Mouse (Mus musculus): ENCODE measurements at regions not wholly inside any gene's neighbourhood (a gene's known extent, or its start where the extent isn't known, plus 50 kb on each side); places are given as distances from the start of the nearest gene placed in this dataset.

DNA sequence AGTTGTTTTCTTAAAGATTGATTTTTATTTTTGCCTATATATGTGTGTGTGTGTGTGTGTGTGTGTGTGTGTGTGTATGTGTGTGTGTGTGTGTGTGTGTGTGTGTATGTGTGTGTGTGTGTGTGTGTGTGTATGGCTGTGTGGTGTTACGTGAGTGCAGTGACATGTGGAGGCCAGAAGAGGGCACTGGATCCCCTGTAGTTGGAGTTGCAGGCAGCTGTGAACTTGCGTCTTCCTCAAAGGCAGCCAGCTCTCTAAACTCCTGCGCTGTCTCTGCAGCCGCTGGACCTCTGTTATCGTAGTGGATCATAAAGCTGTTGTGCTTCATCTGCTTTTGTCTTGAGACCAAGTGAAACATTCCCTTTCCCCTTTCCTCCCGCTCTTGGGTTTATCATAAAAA, 109.9 kb upstream of the Egr2 start:
- Histone ChIP-seq H3K27ac (ENCODE audit: insufficient read depth, low read depth) (no peak overlapping the region), H3K4me3 (replicated peaks in 1 of 3; ENCODE audit: low read depth in 2 of 3, low read length in 2 of 3, poor library complexity in 1 of 3) (no peak overlapping the region), H3K4me1 (ENCODE audit: control insufficient read depth in 1 of 2, insufficient read depth in 2 of 2) (no peaks in the 10 kb centered on the region), H3K36me3 (replicated peaks in 1 of 2; ENCODE audit: control insufficient read depth in 1 of 2, insufficient read depth in 1 of 2, low read length in 1 of 2) (no peaks in the 10 kb centered on the region), H3K4me2 (ENCODE audit: insufficient read depth, low read depth, poor library complexity, severe bottlenecking) (no peak overlapping the region), H3K9ac (ENCODE audit: insufficient read depth, low read depth) (no peak overlapping the region), H3K79me2 (replicated peaks; ENCODE audit: control insufficient read depth, extremely low read depth, insufficient read depth, poor library complexity, severe bottlenecking) (no peaks in the 10 kb centered on the region), H3K27me3 (replicated peaks) (no peaks in the 10 kb centered on the region), H3K9me3 (replicated peaks; ENCODE audit: low read length) (peaks cover 3% of the 10 kb centered on the region)
- TF ChIP-seq MAX (IDR thresholded peaks at IDR 0.05; ENCODE audit: low read length), result no peak
- TF ChIP-seq POLR2A (IDR thresholded peaks at IDR 0.05; ENCODE audit: low read depth, low read length), result no peak
- no peak for TF ChIP-seq TBP (conservative IDR thresholded peaks at IDR 0.05; ENCODE audit: low read depth, low read length)
- no peak for TF ChIP-seq UBTF (IDR thresholded peaks at IDR 0.05; ENCODE audit: low read depth, low read length)
- TF ChIP-seq IRF4 (IDR thresholded peaks at IDR 0.05; ENCODE audit: low read depth, low read length), result no peak
- TF ChIP-seq ELF1 (IDR thresholded peaks at IDR 0.05; ENCODE audit: low read depth, low read length), result no peak
- no peak for TF ChIP-seq NRF1 (IDR thresholded peaks at IDR 0.05; ENCODE audit: low read depth, low read length)
- TF ChIP-seq RAD21 (IDR thresholded peaks at IDR 0.05; ENCODE audit: low read depth, low read length), result no peak; the same call in none of the 2 replicates
- no peak for TF ChIP-seq CHD1 (IDR thresholded peaks at IDR 0.05; ENCODE audit: low read depth, low read length)
- TF ChIP-seq BHLHE40 (IDR thresholded peaks at IDR 0.05; ENCODE audit: low read depth, low read length), result no peak
- no peak for TF ChIP-seq TCF12 (IDR thresholded peaks at IDR 0.05; ENCODE audit: low read depth, low read length)
- no peak for TF ChIP-seq CHD2 (IDR thresholded peaks at IDR 0.05; ENCODE audit: low read length)
- in situ Hi-C loops (cut with MboI; ENCODE audit: low pct_ligation_motif_present, low pct_unique_long_range_greater_than_20kb, low sequenced_read_pairs) (no loop called here), dilution Hi-C loops (cut with MboI; ENCODE audit: extremely low pct_ligation_motif_present, extremely low pct_unique_long_range_greater_than_20kb, low sequenced_read_pairs) (no loop called here)
- no peak for DNase-seq (ENCODE audit: extremely low read depth)

DNA sequence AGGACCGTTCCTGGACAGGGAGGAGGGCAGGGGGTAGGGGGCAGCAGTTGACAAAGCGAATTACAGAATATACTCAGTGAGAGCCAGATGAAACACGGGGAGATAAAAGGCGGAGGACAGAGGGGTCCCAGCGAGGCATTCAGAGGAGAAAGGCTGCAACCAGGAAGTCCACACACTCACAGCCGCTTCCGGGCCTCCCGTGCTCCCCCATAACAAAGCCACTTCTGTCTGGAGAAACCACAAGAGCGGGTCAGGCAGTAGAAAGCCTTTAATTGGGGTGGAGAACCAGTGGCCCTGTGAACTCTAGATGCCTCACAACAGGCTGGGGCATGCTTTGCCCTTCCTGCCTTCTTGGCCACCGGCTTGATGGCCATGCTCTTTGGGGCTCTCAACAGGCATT, 108.1 kb upstream of the Egr2 start:
- no peak for TF ChIP-seq EP300 (IDR thresholded peaks at IDR 0.05; ENCODE audit: low read length)
- no peak for TF ChIP-seq CHD1 (IDR thresholded peaks at IDR 0.05; ENCODE audit: low read depth, low read length)
- no peak for TF ChIP-seq TCF12 (IDR thresholded peaks at IDR 0.05; ENCODE audit: low read depth, low read length)
- no peak for TF ChIP-seq MAZ (IDR thresholded peaks at IDR 0.05; ENCODE audit: low read depth, low read length)
- no peak for TF ChIP-seq MXI1 (IDR thresholded peaks at IDR 0.05; ENCODE audit: low read depth, low read length)
- no peak for TF ChIP-seq USF2 (conservative IDR thresholded peaks at IDR 0.05; ENCODE audit: low read depth, low read length)
- no peak for TF ChIP-seq IRF4 (IDR thresholded peaks at IDR 0.05; ENCODE audit: low read depth, low read length)
- no peak for TF ChIP-seq CTCF (conservative IDR thresholded peaks at IDR 0.05 in 1 of 2, IDR thresholded peaks at IDR 0.05 in 1 of 2; ENCODE audit: low read depth in 2 of 2, low read length in 2 of 2)
- no peak for TF ChIP-seq ZC3H11A (IDR thresholded peaks at IDR 0.05; ENCODE audit: low read depth, low read length)
- TF ChIP-seq PAX5 (IDR thresholded peaks at IDR 0.05; ENCODE audit: low read length), result no peak
- no peak for TF ChIP-seq ELF1 (IDR thresholded peaks at IDR 0.05; ENCODE audit: low read depth, low read length)
- no peak for TF ChIP-seq NRF1 (IDR thresholded peaks at IDR 0.05; ENCODE audit: low read depth, low read length)
- no peak for TF ChIP-seq HCFC1 (IDR thresholded peaks at IDR 0.05; ENCODE audit: low read depth, low read length)
- TF ChIP-seq MAX (IDR thresholded peaks at IDR 0.05; ENCODE audit: low read length), result no peak
- TF ChIP-seq BHLHE40 (IDR thresholded peaks at IDR 0.05; ENCODE audit: low read depth, low read length), result no peak
- no peak for TF ChIP-seq E2F4 (IDR thresholded peaks at IDR 0.05; ENCODE audit: insufficient replicate concordance, low read depth, low read length)
- TF ChIP-seq RAD21 (IDR thresholded peaks at IDR 0.05; ENCODE audit: low read depth, low read length), result no peak
- TF ChIP-seq SIN3A (IDR thresholded peaks at IDR 0.05; ENCODE audit: low read length), result no peak
- TF ChIP-seq TBP (conservative IDR thresholded peaks at IDR 0.05; ENCODE audit: low read depth, low read length), result no peak
- TF ChIP-seq POLR2AphosphoS2 (IDR thresholded peaks at IDR 0.05; ENCODE audit: low read depth, low read length), result no peak

More for the DNA sequence above, 108.1 kb upstream of the Egr2 start:
- peaks cover 3% of the 10 kb centered on the region for H3K9me3 ChIP-seq (replicated peaks; ENCODE audit: low read length)
- no peaks in the 10 kb centered on the region for H3K4me1 ChIP-seq (ENCODE audit: control insufficient read depth in 1 of 2, insufficient read depth in 2 of 2)
- H3K4me3 ChIP-seq (replicated peaks in 1 of 3; ENCODE audit: low read depth in 2 of 3, low read length in 2 of 3, poor library complexity in 1 of 3), result no peak overlapping the region
- H3K4me2 ChIP-seq (ENCODE audit: insufficient read depth, low read depth, poor library complexity, severe bottlenecking), result no peak overlapping the region
- H3K27ac ChIP-seq (ENCODE audit: insufficient read depth, low read depth), result no peak overlapping the region
- H3K27me3 ChIP-seq (replicated peaks), result no peaks in the 10 kb centered on the region
- in situ Hi-C loops (cut with MboI; ENCODE audit: low pct_ligation_motif_present, low pct_unique_long_range_greater_than_20kb, low sequenced_read_pairs) (no loop called here), dilution Hi-C loops (cut with MboI; ENCODE audit: extremely low pct_ligation_motif_present, extremely low pct_unique_long_range_greater_than_20kb, low sequenced_read_pairs) (no loop called here)
- no peaks in the 10 kb centered on the region for H3K79me2 ChIP-seq (replicated peaks; ENCODE audit: control insufficient read depth, extremely low read depth, insufficient read depth, poor library complexity, severe bottlenecking)
- H3K36me3 ChIP-seq (replicated peaks in 1 of 2; ENCODE audit: control insufficient read depth in 1 of 2, insufficient read depth in 1 of 2, low read length in 1 of 2), result no peaks in the 10 kb centered on the region
- no peak overlapping the region for H3K9ac ChIP-seq (ENCODE audit: insufficient read depth, low read depth)
- no peak for DNase-seq (ENCODE audit: extremely low read depth)
